Mouse (Mus musculus): ENCODE data around the gene Pou5f2. TPM values are rescaled to one million over a fixed set of nuclear protein-coding genes. Genes with fewer than 3 reads are reported as not detected.

Pou5f2 gene
- polyA plus RNA-seq, 1 experiment from 2014 or later = 1.7 TPM

- WGBS = 58% methylated on average over 5 of the region's 5 CpGs
- H3K27ac ChIP-seq = no peak overlapping the region
Observed at GRCm38 (mm10) chr13:78045116-78045515, 20.4 kb downstream of the Pou5f2 start.

More at GRCm38 (mm10) chr13:78045116-78045515, 20.4 kb downstream of the Pou5f2 start:
- Histone ChIP-seq H3K4me1 (replicated peaks) (no peaks in the 10 kb centered on the region), H3K4me3 (no peak overlapping the region), H3K27me3 (ENCODE audit: insufficient read depth, poor library complexity, severe bottlenecking) (no peaks in the 10 kb centered on the region), H3K36me3 (no peaks in the 10 kb centered on the region), H3K9me3 (no peaks in the 10 kb centered on the region)
- no peak for DNase-seq (ENCODE audit: low spot score)

Other genes starting within 250 kb of the Pou5f2 start
- gene Nr2f1, start 174.9 kb downstream of the Pou5f2 start, polyA plus RNA-seq (2016; fragmentation: Nextera tagmentation; extraction: Ambion mirVana) = 69.0 and 74.0 TPM in 2 replicates

Measured in hindbrain, embryonic 10.5 days (tissue).